Mouse (Mus musculus) brain, embryonic 14.5 days (tissue): Measurements from ENCODE around the gene Psmb11.

Experiments
- CTCF ChIP-seq: fragments of 200-500 bp; IDR thresholded peaks from 2 replicates; pipeline ENCODE4 v1.5.1; 2012; ENCODE audit warnings: inconsistent platforms, mild to moderate bottlenecking, moderate library complexity, borderline replicate concordance; ENCODE audit not compliant: insufficient read depth, insufficient read length; ENCODE audit errors: extremely low read depth
- POLR2A ChIP-seq: fragments of 200-500 bp; IDR thresholded peaks from 2 replicates; pipeline ENCODE4 v1.6.1; 2012; ENCODE audit warnings: mild to moderate bottlenecking, inconsistent platforms, borderline replicate concordance; ENCODE audit not compliant: poor library complexity, insufficient read depth, insufficient read length, severe bottlenecking; ENCODE audit errors: extremely low read depth

- TF ChIP-seq POLR2A (no peak), CTCF (no peak)
Observed at GRCm38 (mm10) chr14:54646898-54647636, 25.8 kb downstream of the Psmb11 start.
